Mouse (Mus musculus) gastrocnemius, postnatal 25 days (tissue): ENCODE results near the gene Klhdc7a. TPM values are rescaled to one million over a fixed set of nuclear protein-coding genes. Genes with fewer than 3 reads are reported as not detected.

ENCODE experiments used
- DNase-seq: peaks from one replicate; pipeline ENCODE4 v3.0.0; 2022
- microRNA-seq, 2 experiments: library from miRNA; unstranded; fragments of <30 nt; microRNA quantifications; one replicate each; pipeline ENCODE4 v1.2.0; 2021; ENCODE audit warnings: borderline replicate concordance in 2 of 2
- total RNA-seq, 2 experiments: library from RNA; stranded (reverse); gene quantifications; 1 replicate in 1 of 2; 2 replicates in 1 of 2; pipeline ENCODE4 v1.2.3; 2021

The Klhdc7a gene
- total RNA-seq, 2 experiments from 2014 or later, result 0.05 to 1.7 TPM

GRCm38 (mm10) chr4:139960086-139960713 lies 7.6 kb downstream of the Klhdc7a start:
- no peak for DNase-seq

DNA sequence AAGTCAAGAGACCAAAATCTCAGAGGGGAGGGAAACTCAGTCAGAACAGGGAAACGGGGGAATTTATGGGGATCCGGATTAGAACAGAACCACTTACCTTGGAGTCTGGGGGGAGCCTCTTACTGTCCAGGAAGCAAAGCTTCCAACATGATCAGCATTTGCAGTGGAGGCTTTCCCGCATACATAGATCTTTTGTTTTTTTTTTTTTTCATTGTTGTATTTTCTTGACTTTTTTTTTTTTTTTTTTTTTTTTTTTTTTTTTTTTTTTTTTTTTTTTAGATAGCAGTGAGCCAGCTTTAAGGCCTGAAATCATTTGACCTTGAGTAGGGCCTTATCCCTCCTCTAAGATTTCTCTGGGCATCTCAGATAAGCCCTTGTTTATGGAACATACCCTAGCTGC lies 8.6 kb downstream of the Klhdc7a start:
- DNase-seq, result no peak

- no peak for DNase-seq
These were observed 16.8 kb downstream of the Klhdc7a start for GRCm38 (mm10) chr4:139950876-139951485.

DNA sequence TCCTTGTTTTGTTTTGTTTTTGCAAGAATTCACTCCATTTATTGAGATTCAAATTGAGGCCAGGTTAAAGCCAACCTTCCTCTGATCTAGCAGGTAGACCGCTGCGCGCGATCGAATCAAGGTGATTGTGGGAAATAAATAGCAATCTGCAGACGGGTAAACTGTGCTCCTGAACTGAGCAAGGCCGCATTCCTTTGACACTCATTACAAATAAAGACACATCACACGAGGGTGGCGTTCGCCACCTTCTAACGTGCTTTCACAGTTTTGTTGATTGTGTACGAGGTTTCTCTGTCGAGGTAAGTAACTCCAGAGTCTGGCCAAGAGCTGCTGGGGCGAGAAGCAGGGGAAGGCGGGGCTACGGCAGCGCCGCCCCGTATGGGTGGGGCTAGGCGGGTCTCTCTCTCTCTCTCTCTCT lies 17.4 kb downstream of the Klhdc7a start:
- no peak for DNase-seq

- DNase-seq, result no peak
These were observed 19.2 kb downstream of the Klhdc7a start for GRCm38 (mm10) chr4:139948591-139948990.

DNA sequence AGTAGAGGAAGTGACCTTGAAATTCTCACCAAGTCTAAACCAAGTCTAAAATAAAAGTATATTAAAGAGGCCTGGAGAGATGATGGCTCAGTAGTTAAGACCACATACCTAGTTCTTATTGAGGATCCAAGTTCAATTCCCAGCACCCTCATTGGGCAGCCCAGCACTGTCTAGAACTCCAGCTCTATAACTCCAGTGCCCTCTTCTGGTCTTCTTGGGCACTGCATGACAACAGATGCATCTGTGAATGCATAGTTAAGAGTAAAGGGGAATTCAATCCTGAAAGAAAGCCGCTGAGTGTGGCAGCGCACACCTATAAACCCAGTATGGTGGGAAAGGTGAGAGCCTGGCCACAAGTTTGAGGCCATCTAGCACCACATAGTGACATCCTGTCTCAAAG lies 20.5 kb downstream of the Klhdc7a start:
- no peak for DNase-seq

- DNase-seq, result no peak
These were observed 26.0 kb downstream of the Klhdc7a start for GRCm38 (mm10) chr4:139941831-139942230.

- no peak for DNase-seq
These were observed 32.3 kb downstream of the Klhdc7a start for GRCm38 (mm10) chr4:139935557-139935956.

GRCm38 (mm10) chr4:139932970-139933801 lies 34.6 kb downstream of the Klhdc7a start:
- no peak for DNase-seq

DNA sequence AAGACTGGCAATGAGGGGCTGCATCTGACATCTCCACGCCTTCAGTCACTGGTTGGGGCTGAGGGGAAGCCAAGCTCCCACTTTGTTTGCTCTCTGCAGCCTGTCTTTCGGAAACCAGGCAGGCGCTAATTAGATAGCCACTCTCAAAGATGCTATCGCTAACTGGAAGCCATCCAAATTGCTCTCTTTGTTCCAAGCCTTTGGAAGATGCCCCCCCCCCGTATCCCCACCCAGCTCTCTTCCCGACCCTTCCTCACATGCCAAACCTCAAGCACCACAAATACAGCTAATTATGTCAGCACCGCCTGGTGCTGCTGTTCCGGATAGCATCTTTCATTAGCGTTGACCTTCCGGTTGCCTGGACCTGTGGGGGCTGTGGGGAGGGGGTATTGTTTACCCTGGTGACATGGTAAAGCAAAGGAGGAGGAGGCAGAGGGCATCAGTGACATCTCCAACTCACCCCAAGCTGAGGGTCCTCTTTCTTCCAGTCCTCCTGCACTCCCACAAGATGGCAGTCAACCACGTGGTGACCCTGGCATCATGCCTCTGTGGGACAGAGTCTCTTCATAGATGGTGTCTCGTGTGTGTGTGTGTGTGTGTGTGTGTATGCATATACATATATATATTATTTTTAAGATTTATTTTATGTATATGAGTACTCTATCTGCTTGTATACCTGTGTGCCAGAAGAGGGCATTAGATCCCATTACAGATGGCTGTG lies 35.9 kb downstream of the Klhdc7a start:
- DNase-seq, result no peak

- no peak for DNase-seq
These were observed 36.9 kb downstream of the Klhdc7a start for GRCm38 (mm10) chr4:139930885-139931284.

DNA sequence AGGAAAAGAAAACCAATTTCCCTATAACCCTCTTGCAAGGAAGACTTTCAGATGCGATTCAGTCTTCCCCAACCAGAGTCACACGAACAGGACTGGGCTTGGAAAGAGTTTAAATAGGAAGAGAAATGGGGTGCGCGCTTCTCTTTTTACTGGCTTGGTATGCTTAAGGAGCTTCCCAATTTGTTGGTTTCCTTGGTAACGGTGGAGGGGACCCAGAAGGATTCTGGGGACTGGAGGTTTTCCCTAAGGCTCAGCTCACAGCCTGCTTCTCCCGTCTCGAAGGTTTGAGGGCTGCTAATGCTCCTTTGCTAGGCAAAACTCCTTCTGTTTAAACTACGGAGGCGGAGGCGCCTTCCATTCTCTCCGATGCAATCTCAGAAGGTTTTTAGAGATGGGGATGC lies 41.7 kb downstream of the Klhdc7a start:
- no peak for DNase-seq

GRCm38 (mm10) chr4:139925275-139926160 lies 42.3 kb downstream of the Klhdc7a start:
- DNase-seq, result no peak

DNA sequence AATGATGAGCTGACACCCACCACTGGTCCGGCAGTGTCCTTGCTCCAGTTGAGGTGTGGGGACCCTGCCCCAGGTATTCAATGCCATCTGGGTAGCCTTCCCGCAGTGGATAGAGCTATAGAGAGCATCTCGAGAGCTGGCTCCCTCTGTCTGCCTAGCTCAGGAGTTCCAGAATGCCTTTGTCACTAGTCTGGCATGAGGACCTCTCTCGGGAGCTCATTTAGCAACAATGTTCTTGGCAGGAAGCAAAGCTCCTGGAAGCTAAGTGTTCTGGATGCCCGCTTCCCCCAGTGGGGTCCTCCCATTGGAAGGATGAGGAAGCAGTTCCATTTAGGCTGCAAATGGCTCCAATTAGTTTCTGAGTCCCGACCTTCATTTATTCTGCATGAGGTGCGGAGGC lies 51.1 kb downstream of the Klhdc7a start:
- no peak for DNase-seq

Small RNAs within 50 kb of the gene (microRNA-seq; reads per million reads assigned to microRNA genes)
- gene Mir2139, result 0 reads per million in 2 experiments

Other genes with a start within 250 kb of the Klhdc7a start
- gene Pax7, start 134.5 kb downstream of the Klhdc7a start, total RNA-seq, result 1 to 10 TPM; 1.6 to 2.4 TPM